Mouse (Mus musculus) erythroblast, embryonic 14.5 days (primary cell): ENCODE data around the gene Galnt2.

ENCODE experiments used
- GATA1 ChIP-seq: IDR thresholded peaks from 2 replicates; pipeline ENCODE4 v1.6.1; 2012; ENCODE audit warnings: low read length, inconsistent platforms, mixed read lengths
- TAL1 ChIP-seq: IDR thresholded peaks from 3 replicates; pipeline ENCODE4 v1.6.1; 2012; ENCODE audit warnings: low read length, inconsistent platforms, mixed read lengths

DNA sequence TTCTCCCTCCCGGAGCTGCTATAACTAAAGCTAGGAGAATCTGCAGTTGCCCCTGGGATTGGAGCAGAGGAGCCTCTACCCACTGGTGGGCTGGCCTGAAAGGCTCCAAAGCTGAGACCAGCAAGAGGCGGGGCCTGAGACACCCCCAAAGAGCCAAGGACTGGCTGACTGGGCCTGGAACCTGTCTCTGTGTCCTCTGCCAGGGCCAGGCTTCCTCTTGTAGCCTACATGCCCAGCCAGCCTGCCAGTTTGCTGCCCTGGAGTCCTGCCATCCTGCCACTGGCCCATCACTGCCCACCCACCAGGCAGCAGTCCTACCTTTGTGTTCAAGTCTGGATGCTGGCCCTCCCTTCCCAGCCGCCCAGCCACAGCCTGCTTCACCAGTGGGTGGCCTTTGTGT, 99.2 kb downstream of the Galnt2 start:
- TF ChIP-seq GATA1 (no peak), TAL1 (no peak)
